Mouse (Mus musculus): ENCODE data around the gene Thsd4. TPM values are rescaled to one million over a fixed set of nuclear protein-coding genes. Genes with fewer than 3 reads are reported as not detected.
"Not testable (repeated sequence)": the region's sequence is repeated elsewhere in the genome, so short reads cannot be mapped to it uniquely, and the experiment has no call there.

Thsd4 gene
- polyA plus RNA-seq, 1 experiment from 2014 or later = 3.0 TPM

GRCm38 (mm10) chr9:59942501-59943085, 579.3 kb downstream of the Thsd4 start:
- DNase-seq (ENCODE audit: low spot score) (no peak), ATAC-seq (replicated peaks; ENCODE audit: insufficient number of reproducible peaks, low FRiP score, low TSS enrichment, low read depth) (no peak)
- 59% methylated on average over 5 of the region's 5 CpGs for WGBS

GRCm38 (mm10) chr9:59941885-59942350, 579.9 kb downstream of the Thsd4 start:
- Histone ChIP-seq H3K9me3 (replicated peaks; ENCODE audit: control insufficient read depth, low read length) (no peaks in the 10 kb centered on the region), H3K4me1 (ENCODE audit: control insufficient read depth, insufficient read depth, low read length) (no peaks in the 10 kb centered on the region), H3K4me2 (ENCODE audit: low read depth, low read length) (no peak overlapping the region), H3K27me3 (ENCODE audit: control insufficient read depth, insufficient read depth, low read length) (no peaks in the 10 kb centered on the region), H3K36me3 (replicated peaks; ENCODE audit: control insufficient read depth, insufficient read depth, low read depth, low read length) (no peaks in the 10 kb centered on the region), H3K9ac (replicated peaks; ENCODE audit: low read length) (no peak overlapping the region), H3K27ac (replicated peaks; ENCODE audit: low read depth, low read length) (no peak overlapping the region), H3K4me3 (ENCODE audit: low read depth, low read length) (no peak overlapping the region)
- 69% methylated on average over 9 of the region's 9 CpGs for WGBS
- no peak for DNase-seq (ENCODE audit: low spot score)
- no peak for ATAC-seq (replicated peaks; ENCODE audit: insufficient number of reproducible peaks, low FRiP score, low TSS enrichment, low read depth)

More at GRCm38 (mm10) chr9:59942501-59943085, 579.3 kb downstream of the Thsd4 start:
- Histone ChIP-seq H3K27me3 (ENCODE audit: control insufficient read depth, insufficient read depth, low read length) (no peaks in the 10 kb centered on the region), H3K9me3 (replicated peaks; ENCODE audit: control insufficient read depth, low read length) (no peaks in the 10 kb centered on the region), H3K4me3 (ENCODE audit: low read depth, low read length) (no peak overlapping the region), H3K4me2 (ENCODE audit: low read depth, low read length) (no peak overlapping the region), H3K36me3 (replicated peaks; ENCODE audit: control insufficient read depth, insufficient read depth, low read depth, low read length) (no peaks in the 10 kb centered on the region), H3K9ac (replicated peaks; ENCODE audit: low read length) (no peak overlapping the region), H3K27ac (replicated peaks; ENCODE audit: low read depth, low read length) (no peak overlapping the region), H3K4me1 (ENCODE audit: control insufficient read depth, insufficient read depth, low read length) (no peaks in the 10 kb centered on the region)

GRCm38 (mm10) chr9:59940913-59941884, 580.6 kb downstream of the Thsd4 start:
- no peak overlapping the region for H3K4me2 ChIP-seq (ENCODE audit: low read depth, low read length)
- WGBS = 71% methylated on average over 10 of the region's 12 CpGs
- H3K27ac ChIP-seq (replicated peaks; ENCODE audit: low read depth, low read length) = no peak overlapping the region
- no peaks in the 10 kb centered on the region for H3K36me3 ChIP-seq (replicated peaks; ENCODE audit: control insufficient read depth, insufficient read depth, low read depth, low read length)
- H3K27me3 ChIP-seq (ENCODE audit: control insufficient read depth, insufficient read depth, low read length) = no peaks in the 10 kb centered on the region
- H3K9me3 ChIP-seq (replicated peaks; ENCODE audit: control insufficient read depth, low read length) = no peaks in the 10 kb centered on the region
- H3K4me3 ChIP-seq (ENCODE audit: low read depth, low read length) = no peak overlapping the region
- ATAC-seq (replicated peaks; ENCODE audit: insufficient number of reproducible peaks, low FRiP score, low TSS enrichment, low read depth) (no peak), DNase-seq (ENCODE audit: low spot score) (no peak)
- no peaks in the 10 kb centered on the region for H3K4me1 ChIP-seq (ENCODE audit: control insufficient read depth, insufficient read depth, low read length)
- no peak overlapping the region for H3K9ac ChIP-seq (replicated peaks; ENCODE audit: low read length)

GRCm38 (mm10) chr9:59939691-59940090, 582.2 kb downstream of the Thsd4 start:
- H3K36me3 ChIP-seq (replicated peaks; ENCODE audit: control insufficient read depth, insufficient read depth, low read depth, low read length) = no peaks in the 10 kb centered on the region
- no peak overlapping the region for H3K9ac ChIP-seq (replicated peaks; ENCODE audit: low read length)
- no peak overlapping the region for H3K27ac ChIP-seq (replicated peaks; ENCODE audit: low read depth, low read length)
- 50% methylated on average over 2 of the region's 2 CpGs for WGBS
- no peaks in the 10 kb centered on the region for H3K27me3 ChIP-seq (ENCODE audit: control insufficient read depth, insufficient read depth, low read length)
- no peak overlapping the region for H3K4me2 ChIP-seq (ENCODE audit: low read depth, low read length)
- ATAC-seq (replicated peaks; ENCODE audit: insufficient number of reproducible peaks, low FRiP score, low TSS enrichment, low read depth) = no peak
- H3K9me3 ChIP-seq (replicated peaks; ENCODE audit: control insufficient read depth, low read length) = no peaks in the 10 kb centered on the region
- no peak for DNase-seq (ENCODE audit: low spot score)
- H3K4me1 ChIP-seq (ENCODE audit: control insufficient read depth, insufficient read depth, low read length) = no peaks in the 10 kb centered on the region
- H3K4me3 ChIP-seq (ENCODE audit: low read depth, low read length) = no peak overlapping the region

GRCm38 (mm10) chr9:59938529-59938928, 583.3 kb downstream of the Thsd4 start:
- no peak overlapping the region for H3K9ac ChIP-seq (replicated peaks; ENCODE audit: low read length)
- no peaks in the 10 kb centered on the region for H3K27me3 ChIP-seq (ENCODE audit: control insufficient read depth, insufficient read depth, low read length)
- no peaks in the 10 kb centered on the region for H3K4me1 ChIP-seq (ENCODE audit: control insufficient read depth, insufficient read depth, low read length)
- DNase-seq (ENCODE audit: low spot score) (no peak), ATAC-seq (replicated peaks; ENCODE audit: insufficient number of reproducible peaks, low FRiP score, low TSS enrichment, low read depth) (no peak)
- no peaks in the 10 kb centered on the region for H3K36me3 ChIP-seq (replicated peaks; ENCODE audit: control insufficient read depth, insufficient read depth, low read depth, low read length)
- H3K9me3 ChIP-seq (replicated peaks; ENCODE audit: control insufficient read depth, low read length) = no peaks in the 10 kb centered on the region
- H3K27ac ChIP-seq (replicated peaks; ENCODE audit: low read depth, low read length) = no peak overlapping the region
- H3K4me3 ChIP-seq (ENCODE audit: low read depth, low read length) = no peak overlapping the region
- no peak overlapping the region for H3K4me2 ChIP-seq (ENCODE audit: low read depth, low read length)
- 80% methylated on average over 8 of the region's 8 CpGs for WGBS

- H3K36me3 ChIP-seq (replicated peaks; ENCODE audit: control insufficient read depth, insufficient read depth, low read depth, low read length); H3K27me3 ChIP-seq (ENCODE audit: control insufficient read depth, insufficient read depth, low read length); H3K4me1 ChIP-seq (ENCODE audit: control insufficient read depth, insufficient read depth, low read length); H3K27ac ChIP-seq (replicated peaks; ENCODE audit: low read depth, low read length); H3K4me2 ChIP-seq (ENCODE audit: low read depth, low read length); ATAC-seq (replicated peaks; ENCODE audit: insufficient number of reproducible peaks, low FRiP score, low TSS enrichment, low read depth); H3K9me3 ChIP-seq (replicated peaks; ENCODE audit: control insufficient read depth, low read length); DNase-seq (ENCODE audit: low spot score); H3K9ac ChIP-seq (replicated peaks; ENCODE audit: low read length); H3K4me3 ChIP-seq (ENCODE audit: low read depth, low read length): not testable (repeated sequence)
- WGBS = 85% methylated on average over 8 of the region's 8 CpGs
These were observed 586.0 kb downstream of the Thsd4 start for GRCm38 (mm10) chr9:59935866-59936265.

GRCm38 (mm10) chr9:59930248-59930647, 591.6 kb downstream of the Thsd4 start:
- Histone ChIP-seq H3K4me2 (ENCODE audit: low read depth, low read length) (no peak overlapping the region), H3K4me3 (ENCODE audit: low read depth, low read length) (no peak overlapping the region), H3K36me3 (replicated peaks; ENCODE audit: control insufficient read depth, insufficient read depth, low read depth, low read length) (no peaks in the 10 kb centered on the region), H3K27ac (replicated peaks; ENCODE audit: low read depth, low read length) (no peak overlapping the region), H3K9me3 (replicated peaks; ENCODE audit: control insufficient read depth, low read length) (no peaks in the 10 kb centered on the region), H3K9ac (replicated peaks; ENCODE audit: low read length) (no peak overlapping the region), H3K4me1 (ENCODE audit: control insufficient read depth, insufficient read depth, low read length) (no peaks in the 10 kb centered on the region), H3K27me3 (ENCODE audit: control insufficient read depth, insufficient read depth, low read length) (no peaks in the 10 kb centered on the region)
- ATAC-seq (replicated peaks; ENCODE audit: insufficient number of reproducible peaks, low FRiP score, low TSS enrichment, low read depth) (no peak), DNase-seq (ENCODE audit: low spot score) (no peak)
- 63% methylated on average over 3 of the region's 3 CpGs for WGBS
